Mouse (Mus musculus) left cerebral cortex, adult 8-10 months (tissue): ENCODE measurements around the gene Gimap5. TPM values are rescaled to one million over a fixed set of nuclear protein-coding genes. Genes with fewer than 3 reads are reported as not detected.

Experiments used
- total RNA-seq, 4 experiments: library from RNA; stranded (reverse); gene quantifications; 2 replicates each; pipeline ENCODE4 v1.2.4; 2022

Gene Gimap5
- total RNA-seq, 4 experiments from 2014 or later = 0.32 to 1.2 (median 0.89) TPM

Other genes starting within 250 kb of the Gimap5 start
- gene Atp6v0e2, start 208.6 kb upstream of the Gimap5 start, total RNA-seq = 100 to 1,000 TPM; 400 to 422 (median 415) TPM
- 10 to 100 TPM; 41.6 to 55.1 (median 46.4) TPM for gene Lrrc61, start 191.4 kb upstream of the Gimap5 start, total RNA-seq
- gene Rarres2, start 173.4 kb upstream of the Gimap5 start, total RNA-seq = 10 to 100 TPM; 16.1 to 17.3 (median 16.9) TPM
- not detected for gene Gm45021, start 156.6 kb upstream of the Gimap5 start, total RNA-seq
- gene Repin1, start 152.3 kb upstream of the Gimap5 start, total RNA-seq = 10 to 100 TPM; 62.2 to 67.3 (median 64.6) TPM
- gene Gm44965, start 152.3 kb upstream of the Gimap5 start, total RNA-seq = 1 to 10 TPM in 1 of 4 experiments, not detected in 3; 1.6 TPM
- gene Zfp775, start 144.1 kb upstream of the Gimap5 start, total RNA-seq = 1 to 10 TPM; 7.7 to 9.5 (median 7.8) TPM
- 10 to 100 TPM; 15.2 to 16.7 (median 16.1) TPM for gene AI854703, start 119.4 kb upstream of the Gimap5 start, total RNA-seq
- 1 to 10 TPM in 1 of 4 experiments, under 1 TPM in 3; 0.77 to 1.0 (median 0.83) TPM for gene Gimap8, start 99.0 kb upstream of the Gimap5 start, total RNA-seq
- gene Gimap9, start 70.1 kb upstream of the Gimap5 start, total RNA-seq = 1 to 10 TPM in 1 of 4 experiments, under 1 TPM in 3; 0.36 to 1.0 (median 0.45) TPM
- under 1 TPM in 3 of 4 experiments, not detected in 1; 0.41 to 0.56 (median 0.55) TPM for gene Gimap4, start 61.6 kb upstream of the Gimap5 start, total RNA-seq
- gene Gimap6, start 38.0 kb upstream of the Gimap5 start, total RNA-seq = 1 to 10 TPM; 3.1 to 4.3 (median 4.0) TPM
- gene Gm28053, start 27.6 kb upstream of the Gimap5 start, total RNA-seq = 1 to 10 TPM in 1 of 4 experiments, not detected in 3; 2.3 TPM
- gene Gimap7, start 27.6 kb upstream of the Gimap5 start, total RNA-seq = not detected
- gene Gimap1, start 7.1 kb upstream of the Gimap5 start, total RNA-seq = 1 to 10 TPM; 1.6 to 2.8 (median 1.8) TPM
- not detected for gene Gimap3, start 24.7 kb downstream of the Gimap5 start, total RNA-seq
- 10 to 100 TPM; 28.8 to 63.0 (median 40.9) TPM for gene Tmem176a, start 94.7 kb downstream of the Gimap5 start, total RNA-seq
- gene Tmem176b, start 95.3 kb downstream of the Gimap5 start, total RNA-seq = 10 to 100 TPM; 48.3 to 96.9 (median 67.8) TPM
- gene Aoc1, start 126.7 kb downstream of the Gimap5 start, total RNA-seq = not detected
- not detected for gene 1600015I10Rik, start 183.7 kb downstream of the Gimap5 start, total RNA-seq
- not detected for gene Doxl2, start 228.8 kb downstream of the Gimap5 start, total RNA-seq
- not detected for gene Svs1, start 240.7 kb downstream of the Gimap5 start, total RNA-seq